Mouse (Mus musculus) midbrain, embryonic 14.5 days (tissue): ENCODE data around the gene Rad51b. TPM values are rescaled to one million over a fixed set of nuclear protein-coding genes. Genes with fewer than 3 reads are reported as not detected.

Experiments used
- ATAC-seq: fragments of 200-750 bp; cut with Nextera tagmentation; 2 replicates; pipeline ENCODE4 v1.8.0; 2017; ENCODE audit warnings: moderate number of reproducible peaks, moderate library complexity; ENCODE audit not compliant: low FRiP score, low TSS enrichment
- DNase-seq: peaks from one replicate; pipeline ENCODE4 v3.0.0-alpha.2; 2015
- H3K27ac ChIP-seq: fragments of 300-500 bp; sonication (generic); replicated peaks from 2 replicates; pipeline ENCODE4 v1.5.1; 2014; ENCODE audit warnings: mild to moderate bottlenecking, low read depth, low read length, moderate library complexity
- H3K27me3 ChIP-seq: fragments of 300-500 bp; sonication (generic); 2 replicates; pipeline ENCODE4 v1.6.1; 2014; ENCODE audit warnings: low read length, control low read depth, mixed read lengths; ENCODE audit not compliant: control insufficient read depth, insufficient read depth
- H3K36me3 ChIP-seq: fragments of 300-500 bp; sonication (generic); 2 replicates; pipeline ENCODE4 v1.6.1; 2014; ENCODE audit warnings: low read length, control low read depth; ENCODE audit not compliant: control insufficient read depth, insufficient read depth
- H3K4me1 ChIP-seq: fragments of 300-500 bp; sonication (generic); 2 replicates; pipeline ENCODE4 v1.6.1; 2014; ENCODE audit warnings: mild to moderate bottlenecking, antibody characterized with exemption, low read length, control low read depth; ENCODE audit not compliant: control insufficient read depth, insufficient read depth
- H3K4me2 ChIP-seq: fragments of 300-500 bp; sonication (generic); 2 replicates; pipeline ENCODE4 v1.6.1; 2014; ENCODE audit warnings: mild to moderate bottlenecking, low read length, moderate library complexity
- H3K4me3 ChIP-seq: fragments of 300-500 bp; sonication (generic); replicated peaks from 2 replicates; pipeline ENCODE4 v1.5.1; 2014; ENCODE audit warnings: low read depth, low read length
- H3K9ac ChIP-seq: fragments of 300-500 bp; sonication (generic); replicated peaks from 2 replicates; pipeline ENCODE4 v1.6.1; 2014; ENCODE audit warnings: mild to moderate bottlenecking, low read length, moderate library complexity
- H3K9me3 ChIP-seq: fragments of 300-500 bp; sonication (generic); 2 replicates; pipeline ENCODE4 v1.6.1; 2016; ENCODE audit warnings: low read length, control low read depth, mixed read lengths; ENCODE audit not compliant: control insufficient read depth
- WGBS: fragments of 180-500 bp; shearing (Covaris S2); extraction: QIAGEN DNeasy Blood & Tissue Kit; methylation state at CpG from one replicate; pipeline ENCODE4 v1.1.7; 2014; 5-methylcytosine and 5-hydroxymethylcytosine counted together
- polyA plus RNA-seq: library from polyadenylated mRNA; unstranded; fragments of >200 nt; fragmentation: Nextera tagmentation; extraction: Ambion mirVana; gene quantifications from 2 replicates; pipeline ENCODE4 v1.2.1, GENCODE M21; 2014

Gene Rad51b
- polyA plus RNA-seq, 1 experiment from 2014 or later: 1.6 TPM

DNA sequence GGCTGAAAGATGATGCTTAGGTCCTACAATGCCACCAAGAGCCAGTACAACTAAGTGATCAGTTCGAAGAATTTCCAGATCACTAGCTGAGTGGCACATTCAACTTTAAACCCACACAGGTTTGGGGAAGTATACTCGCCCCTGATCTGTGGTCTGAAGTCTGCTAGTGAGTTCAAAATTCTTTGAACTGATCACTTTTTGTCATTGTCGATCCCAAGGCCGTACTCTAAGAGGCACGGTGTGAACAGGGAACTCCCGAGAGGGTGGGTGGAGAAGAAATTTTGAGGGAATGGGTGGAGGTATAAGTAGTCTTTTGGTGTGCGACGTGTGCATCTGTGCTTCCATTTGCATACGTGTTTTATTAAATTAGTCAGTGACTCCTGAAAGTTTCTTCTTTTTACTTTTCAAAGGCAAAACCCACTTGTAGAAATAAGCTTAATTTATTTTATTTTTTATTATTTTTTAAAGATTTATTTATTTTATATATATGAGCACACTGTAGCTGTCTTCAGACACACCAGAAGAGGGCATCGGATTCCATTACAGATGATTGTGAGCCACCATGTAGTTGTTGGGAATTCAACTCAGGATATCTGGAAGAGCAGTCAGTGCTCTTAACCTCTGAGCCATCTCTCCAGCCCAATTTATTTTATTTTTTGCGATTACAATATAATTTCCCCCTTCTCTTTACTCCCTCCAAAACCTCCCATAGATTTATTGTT lies 443.0 kb downstream of the Rad51b start:
- no peak for ATAC-seq
- H3K27me3 ChIP-seq: no peaks in the 10 kb centered on the region
- WGBS: 95% methylated on average over 11 of the region's 11 CpGs
- no peak overlapping the region for H3K9ac ChIP-seq
- no peak for DNase-seq
- no peak overlapping the region for H3K27ac ChIP-seq
- no peaks in the 10 kb centered on the region for H3K9me3 ChIP-seq
- no peak overlapping the region for H3K4me3 ChIP-seq
- no peaks in the 10 kb centered on the region for H3K36me3 ChIP-seq
- H3K4me1 ChIP-seq: peaks cover 5% of the 10 kb centered on the region; the same call in 1 of the 2 replicates
- no peak overlapping the region for H3K4me2 ChIP-seq

DNA sequence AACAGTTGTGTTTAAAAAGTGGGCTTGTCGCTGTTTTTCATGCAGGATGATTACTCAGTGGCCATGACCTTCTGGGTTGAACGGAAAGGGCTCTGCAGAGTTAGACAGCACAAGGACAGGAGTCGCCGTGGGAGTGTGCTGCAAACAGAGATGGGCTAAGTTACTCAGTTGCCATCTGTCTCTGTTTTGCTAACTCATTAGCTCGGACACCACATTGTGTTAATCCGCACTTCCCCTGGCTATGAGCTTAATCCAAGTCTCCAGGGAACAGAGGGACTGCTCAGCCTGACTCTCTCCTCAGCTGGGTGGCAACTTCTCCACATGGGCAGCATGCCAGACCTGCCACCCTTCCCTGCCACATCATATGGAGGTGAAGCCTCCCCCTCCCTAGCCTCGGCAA lies 445.1 kb downstream of the Rad51b start:
- Histone ChIP-seq H3K27ac (no peak overlapping the region), H3K4me3 (no peak overlapping the region), H3K36me3 (no peaks in the 10 kb centered on the region), H3K9ac (no peak overlapping the region), H3K4me1 (peaks cover 5% of the 10 kb centered on the region; the same call in 1 of the 2 replicates), H3K27me3 (no peaks in the 10 kb centered on the region), H3K9me3 (no peaks in the 10 kb centered on the region), H3K4me2 (no peak overlapping the region)
- DNase-seq (peak; percentile 67), ATAC-seq (no peak; the same call in 1 of the 2 replicates)
- WGBS: 20% methylated on average over 7 of the region's 7 CpGs

DNA sequence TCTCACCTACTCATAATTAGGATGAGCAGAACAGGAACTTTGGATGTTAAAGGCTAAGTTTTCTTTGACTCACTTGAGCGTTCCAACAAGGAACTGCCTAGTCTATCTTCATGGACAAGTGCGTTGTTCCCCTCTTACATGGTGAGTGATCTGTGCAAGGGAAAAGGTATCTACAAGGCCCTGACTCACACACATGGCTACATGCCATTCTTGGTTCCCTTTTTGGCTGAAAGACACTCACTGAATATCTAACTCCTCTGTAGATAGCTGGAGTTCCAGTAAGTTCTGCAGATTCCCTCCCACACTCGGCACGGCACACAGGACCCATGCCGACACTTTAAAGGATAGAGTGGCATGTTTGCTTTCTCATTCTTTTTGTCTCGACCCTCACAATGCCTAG lies 447.0 kb downstream of the Rad51b start:
- H3K4me2 ChIP-seq: no peak overlapping the region
- 90% methylated on average over 6 of the region's 6 CpGs for WGBS
- H3K4me3 ChIP-seq: no peak overlapping the region
- DNase-seq (no peak), ATAC-seq (no peak)
- no peaks in the 10 kb centered on the region for H3K9me3 ChIP-seq
- no peaks in the 10 kb centered on the region for H3K27me3 ChIP-seq
- H3K9ac ChIP-seq: no peak overlapping the region
- H3K27ac ChIP-seq: no peak overlapping the region
- peaks cover 5% of the 10 kb centered on the region; the same call in 1 of the 2 replicates for H3K4me1 ChIP-seq
- no peaks in the 10 kb centered on the region for H3K36me3 ChIP-seq

DNA sequence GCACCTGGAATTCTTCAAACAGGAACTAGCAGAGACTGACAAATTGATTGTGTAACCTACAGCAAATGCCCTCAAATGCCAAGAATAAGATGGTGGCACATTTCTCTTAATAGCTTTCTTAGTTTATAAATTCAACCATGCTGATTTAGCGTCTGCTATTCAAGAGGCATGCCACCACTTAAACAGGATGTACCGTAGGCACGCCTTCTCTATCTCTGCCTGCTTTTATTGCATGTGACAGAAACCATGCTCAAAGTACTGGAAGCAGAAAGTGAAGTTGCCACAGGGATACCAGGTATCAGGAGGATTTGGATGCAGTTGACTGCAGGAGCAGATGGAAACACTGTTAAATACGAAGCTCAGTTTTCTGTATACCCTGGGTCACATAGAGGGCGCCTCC lies 448.1 kb downstream of the Rad51b start:
- no peak overlapping the region for H3K4me3 ChIP-seq
- no peak overlapping the region for H3K4me2 ChIP-seq
- 91% methylated on average over 5 of the region's 5 CpGs for WGBS
- H3K27me3 ChIP-seq: no peaks in the 10 kb centered on the region
- ATAC-seq (no peak), DNase-seq (no peak)
- H3K36me3 ChIP-seq: no peaks in the 10 kb centered on the region
- H3K9me3 ChIP-seq: no peaks in the 10 kb centered on the region
- peaks cover 14% of the 10 kb centered on the region for H3K4me1 ChIP-seq
- H3K9ac ChIP-seq: no peak overlapping the region
- no peak overlapping the region for H3K27ac ChIP-seq

DNA sequence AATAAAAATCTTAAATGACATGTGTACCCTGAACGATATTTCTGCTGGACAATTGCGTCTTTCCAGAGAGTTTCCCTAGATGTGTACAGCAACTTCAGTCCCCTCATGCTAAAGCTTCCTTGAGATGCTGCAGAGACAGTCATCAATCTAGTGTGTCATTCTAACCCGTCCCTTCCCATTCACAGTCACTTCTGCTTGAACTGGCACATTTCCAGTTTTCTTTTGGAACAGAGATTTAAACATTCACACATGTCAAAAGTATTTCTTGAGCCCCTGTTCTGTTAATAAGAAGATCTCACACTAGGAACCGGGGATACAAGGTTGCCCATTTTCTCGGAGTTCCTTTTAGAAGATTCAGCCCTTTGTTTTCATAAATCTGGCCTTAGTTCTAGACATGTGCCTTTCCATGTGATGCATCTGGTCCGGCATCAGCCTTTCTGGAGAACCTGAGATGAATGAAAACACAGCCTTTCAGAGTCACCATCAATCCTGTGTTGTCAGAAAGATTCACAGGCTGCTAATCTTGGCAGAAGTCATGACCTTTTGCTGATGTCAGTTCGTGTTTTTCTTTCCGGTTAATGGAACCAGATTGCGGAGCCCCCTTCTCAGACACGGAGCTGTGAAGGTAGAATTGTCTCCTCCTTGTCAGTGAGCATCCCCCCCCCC lies 448.9 kb downstream of the Rad51b start:
- no peak overlapping the region for H3K9ac ChIP-seq
- ATAC-seq: no peak
- H3K9me3 ChIP-seq: no peaks in the 10 kb centered on the region

DNA sequence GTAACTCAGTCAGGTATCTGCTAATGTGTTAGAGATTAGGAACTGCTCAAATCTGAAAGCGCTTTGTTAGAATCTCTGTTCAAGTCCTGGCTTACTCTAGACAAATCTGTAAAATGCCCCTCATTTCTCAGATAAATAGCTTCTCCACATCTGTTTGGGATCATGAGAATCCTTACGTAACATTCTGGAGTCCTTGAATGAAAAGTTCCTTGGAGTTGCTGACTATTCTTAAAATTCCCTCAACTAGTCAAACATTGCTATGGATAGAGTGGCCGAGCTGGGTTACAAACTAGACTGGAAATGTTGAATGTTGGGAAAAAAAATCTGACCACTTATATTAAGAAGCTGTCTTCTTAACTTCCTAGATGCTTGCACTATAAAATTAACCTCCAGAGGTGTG lies 450.5 kb downstream of the Rad51b start:
- 96% methylated on average over 3 of the region's 3 CpGs for WGBS
- H3K27ac ChIP-seq: no peak overlapping the region
- H3K9me3 ChIP-seq: no peaks in the 10 kb centered on the region
- no peaks in the 10 kb centered on the region for H3K27me3 ChIP-seq
- H3K4me3 ChIP-seq: no peak overlapping the region
- no peak overlapping the region for H3K4me2 ChIP-seq
- ATAC-seq (no peak), DNase-seq (no peak)
- H3K36me3 ChIP-seq: no peaks in the 10 kb centered on the region
- H3K9ac ChIP-seq: no peak overlapping the region
- peaks cover 26% of the 10 kb centered on the region for H3K4me1 ChIP-seq

More for the DNA sequence above, 448.9 kb downstream of the Rad51b start:
- DNase-seq: no peak
- Histone ChIP-seq H3K36me3 (no peaks in the 10 kb centered on the region), H3K4me1 (peaks cover 21% of the 10 kb centered on the region), H3K4me2 (no peak overlapping the region), H3K4me3 (no peak overlapping the region), H3K27me3 (no peaks in the 10 kb centered on the region), H3K27ac (no peak overlapping the region)
- 40% methylated on average over 10 of the region's 10 CpGs for WGBS

DNA sequence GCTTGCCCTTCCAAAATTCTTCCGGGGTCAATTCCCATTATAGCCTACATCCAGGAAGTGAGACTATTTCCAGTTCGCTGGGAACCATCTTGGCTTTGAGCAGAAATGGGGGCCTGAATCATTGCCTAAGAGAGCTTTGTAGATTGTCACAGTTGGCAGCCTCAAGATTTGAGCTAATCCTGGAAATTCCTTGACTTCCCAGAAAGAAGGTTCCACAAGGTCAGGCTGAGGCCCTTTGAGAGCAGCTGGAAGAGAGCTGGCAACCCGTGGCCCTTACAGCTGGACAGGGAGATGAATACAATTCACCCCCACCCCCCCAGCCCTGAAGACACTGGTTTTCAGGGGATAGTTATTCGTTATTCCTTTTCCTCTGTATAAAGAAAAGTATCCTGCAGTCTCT lies 451.8 kb downstream of the Rad51b start:
- H3K9ac ChIP-seq: no peak overlapping the region
- H3K4me2 ChIP-seq: no peak overlapping the region
- no peak overlapping the region for H3K27ac ChIP-seq
- ATAC-seq: no peak
- no peaks in the 10 kb centered on the region for H3K27me3 ChIP-seq
- H3K4me3 ChIP-seq: no peak overlapping the region
- WGBS: 34% methylated on average over 4 of the region's 4 CpGs
- H3K9me3 ChIP-seq: no peaks in the 10 kb centered on the region
- peaks cover 26% of the 10 kb centered on the region for H3K4me1 ChIP-seq
- no peak for DNase-seq
- H3K36me3 ChIP-seq: no peaks in the 10 kb centered on the region

DNA sequence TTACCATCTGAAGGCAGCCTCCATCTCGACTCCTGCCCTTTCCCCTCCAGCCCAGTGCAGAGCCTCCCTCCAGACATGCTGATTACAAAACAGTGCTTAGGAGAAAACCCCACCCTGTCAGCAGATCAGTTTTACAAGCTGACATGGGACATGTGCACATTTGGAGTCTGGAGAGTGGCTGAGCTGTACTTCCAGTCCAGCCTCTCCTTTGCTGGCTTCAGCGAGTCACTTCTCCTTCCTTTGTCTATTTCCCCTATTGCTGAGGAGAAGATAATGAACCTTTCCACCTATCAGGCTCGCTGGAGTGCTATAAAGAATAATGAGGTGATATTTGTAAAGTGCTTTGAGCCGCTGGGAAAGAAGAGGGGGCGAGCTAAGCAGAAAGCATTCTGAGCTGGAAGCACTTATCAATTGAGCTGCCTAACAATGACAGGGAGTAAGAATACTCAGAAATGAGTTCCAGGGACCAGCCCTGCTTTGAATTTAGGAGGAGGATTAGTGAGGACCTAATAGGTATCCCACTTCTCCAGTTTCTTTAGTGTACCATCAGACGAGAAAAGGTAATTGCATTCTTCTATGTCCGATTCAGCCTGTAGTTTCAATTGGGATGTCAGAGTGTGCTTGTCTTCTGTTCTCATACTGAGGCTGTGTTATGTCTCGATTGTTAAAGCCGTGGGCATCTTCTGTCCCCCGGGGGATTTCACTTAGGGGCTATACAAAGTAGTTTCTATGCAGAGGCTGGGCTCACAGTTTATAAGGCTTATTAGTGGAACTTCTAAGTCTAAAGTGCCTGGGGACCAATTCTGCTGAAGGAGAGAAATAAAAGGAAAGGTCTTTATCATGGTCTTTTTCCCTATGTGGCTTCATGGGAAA lies 453.4 kb downstream of the Rad51b start:
- peak overlapping the region; percentile 7; the same call in 1 of the 2 replicates for H3K4me2 ChIP-seq
- H3K27me3 ChIP-seq: no peaks in the 10 kb centered on the region
- H3K4me1 ChIP-seq: peaks cover 26% of the 10 kb centered on the region
- H3K9me3 ChIP-seq: no peaks in the 10 kb centered on the region
- peak; percentile 60 for DNase-seq
- no peak overlapping the region for H3K4me3 ChIP-seq
- ATAC-seq: peak; percentile 27; the same call in 1 of the 2 replicates
- peak overlapping the region; percentile 6 for H3K27ac ChIP-seq
- H3K36me3 ChIP-seq: no peaks in the 10 kb centered on the region
- no peak overlapping the region; the same call in 1 of the 2 replicates for H3K9ac ChIP-seq
- 3% methylated on average over 10 of the region's 10 CpGs for WGBS
